Mouse (Mus musculus) E14TG2a.4 (cell line): ENCODE data around the gene Dennd4c.

ENCODE experiments used
- CTCF ChIP-seq: conservative IDR thresholded peaks from 2 replicates; pipeline ENCODE4 v1.5.1; 2014; ENCODE audit warnings: low read length
- NANOG ChIP-seq: IDR thresholded peaks from 2 replicates; pipeline ENCODE4 v1.6.1; 2014; ENCODE audit warnings: borderline replicate concordance, low read length, mixed read lengths
- POU5F1 ChIP-seq: IDR thresholded peaks from 2 replicates; pipeline ENCODE4 v1.6.1; 2014; ENCODE audit warnings: low read length, borderline replicate concordance

- no peak for TF ChIP-seq CTCF
- no peak for TF ChIP-seq POU5F1
- TF ChIP-seq NANOG, result no peak
Observed at GRCm38 (mm10) chr4:86734088-86734841, 14.1 kb upstream of the Dennd4c start.
